Mouse (Mus musculus) hindbrain, embryonic 12.5 days (tissue): ENCODE measurements at regions not wholly inside any gene's neighbourhood (a gene's known extent, or its start where the extent isn't known, plus 50 kb on each side); places are given as distances from the start of the nearest gene placed in this dataset.
"Not testable (repeated sequence)": the region's sequence is repeated elsewhere in the genome, so short reads cannot be mapped to it uniquely, and the experiment has no call there.

Experiments
- ATAC-seq: fragments of 200-750 bp; cut with Nextera tagmentation; 2 replicates; pipeline ENCODE4 v1.8.0; 2017; ENCODE audit warnings: moderate TSS enrichment; ENCODE audit not compliant: low FRiP score
- H3K27ac ChIP-seq: fragments of 300-500 bp; sonication (generic); 2 replicates; pipeline ENCODE4 v1.5.1; 2016; ENCODE audit warnings: mild to moderate bottlenecking
- H3K27me3 ChIP-seq: fragments of 300-500 bp; sonication (generic); 2 replicates; pipeline ENCODE4 v1.6.1; 2016; ENCODE audit warnings: mild to moderate bottlenecking
- H3K36me3 ChIP-seq: fragments of 300-500 bp; sonication (generic); 2 replicates; pipeline ENCODE4 v1.6.1; 2016; ENCODE audit warnings: mild to moderate bottlenecking
- H3K4me1 ChIP-seq: fragments of 300-500 bp; sonication (generic); 2 replicates; pipeline ENCODE4 v1.6.1; 2016
- H3K4me2 ChIP-seq: fragments of 300-500 bp; sonication (generic); replicated peaks from 2 replicates; pipeline ENCODE4 v1.6.1; 2016; ENCODE audit warnings: mild to moderate bottlenecking
- H3K4me3 ChIP-seq: fragments of 300-500 bp; sonication (generic); 2 replicates; pipeline ENCODE4 v1.5.1; 2016; ENCODE audit warnings: mild to moderate bottlenecking
- H3K9ac ChIP-seq: fragments of 300-500 bp; sonication (generic); 2 replicates; pipeline ENCODE4 v1.6.1; 2016; ENCODE audit warnings: mild to moderate bottlenecking, moderate library complexity
- H3K9me3 ChIP-seq: fragments of 300-500 bp; sonication (generic); replicated peaks from 2 replicates; pipeline ENCODE4 v1.6.1; 2016; ENCODE audit warnings: mild to moderate bottlenecking
- WGBS: fragments of 180-500 bp; shearing (Covaris S2); methylation state at CpG from one replicate; pipeline ENCODE4 v1.1.7; 2016; 5-methylcytosine and 5-hydroxymethylcytosine counted together

GRCm38 (mm10) chr1:193488039-193488438, 117.9 kb upstream of the Camk1g start:
- Histone ChIP-seq H3K9ac (no peak overlapping the region), H3K4me2 (no peak overlapping the region), H3K4me1 (peaks cover 6% of the 10 kb centered on the region), H3K27ac (peak overlapping the region; percentile 23; the same call in 1 of the 2 replicates), H3K36me3 (no peaks in the 10 kb centered on the region), H3K9me3 (no peaks in the 10 kb centered on the region), H3K27me3 (no peaks in the 10 kb centered on the region), H3K4me3 (no peak overlapping the region)
- 43% methylated on average over 6 of the region's 6 CpGs for WGBS
- ATAC-seq = no peak

GRCm38 (mm10) chr1:193486668-193487067, 116.6 kb upstream of the Camk1g start:
- not testable (repeated sequence) for H3K4me2 ChIP-seq, H3K9me3 ChIP-seq, H3K27ac ChIP-seq, ATAC-seq, H3K27me3 ChIP-seq, H3K4me1 ChIP-seq, H3K9ac ChIP-seq, H3K36me3 ChIP-seq, H3K4me3 ChIP-seq
- 6% methylated on average over 2 of the region's 2 CpGs for WGBS

DNA sequence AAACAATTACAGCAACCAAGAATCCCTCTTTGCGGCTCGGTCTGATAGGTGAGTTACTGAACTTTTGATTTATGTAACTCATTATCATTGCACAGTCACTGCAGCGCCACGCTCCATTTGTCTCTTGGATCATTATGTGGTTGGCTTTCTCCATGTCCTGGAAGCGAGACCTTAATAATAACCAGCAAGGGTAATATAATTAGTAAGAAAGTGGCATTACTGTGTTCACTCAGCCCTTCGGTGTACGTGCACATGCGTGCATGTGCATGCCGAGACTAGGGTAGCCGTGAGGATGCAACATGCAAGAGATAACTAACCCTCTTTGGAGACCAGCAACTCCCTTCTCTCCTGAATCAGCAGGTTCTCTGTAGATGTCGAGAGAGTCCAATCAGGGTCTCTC, 114.9 kb upstream of the Camk1g start:
- Histone ChIP-seq H3K4me2 (no peak overlapping the region), H3K4me3 (no peak overlapping the region), H3K9me3 (no peaks in the 10 kb centered on the region), H3K27me3 (no peaks in the 10 kb centered on the region), H3K4me1 (peaks cover 6% of the 10 kb centered on the region), H3K27ac (peak overlapping the region; percentile 60; the same call in 1 of the 2 replicates), H3K9ac (no peak overlapping the region), H3K36me3 (no peaks in the 10 kb centered on the region)
- peak; percentile 28; the same call in 1 of the 2 replicates for ATAC-seq
- WGBS = 68% methylated on average over 11 of the region's 11 CpGs

DNA sequence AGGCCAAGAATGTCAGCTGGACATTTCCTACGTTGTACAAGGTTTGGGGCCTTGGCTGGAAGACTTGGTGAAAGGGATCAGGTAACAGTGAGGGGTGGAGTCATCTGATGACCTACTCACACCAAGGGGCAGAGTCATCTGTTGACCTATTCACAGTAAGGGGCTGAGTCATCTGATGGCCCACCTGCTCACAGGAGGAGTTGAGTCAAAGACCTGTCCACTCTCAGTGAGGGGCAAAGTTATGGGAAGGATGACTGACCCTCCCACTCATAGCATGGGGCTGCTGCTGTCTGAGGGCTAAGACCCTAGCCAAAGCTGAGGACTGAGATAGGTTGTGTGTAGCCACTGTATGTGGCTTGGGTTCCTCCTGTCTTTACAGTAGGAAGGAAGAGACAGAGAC, 107.2 kb upstream of the Camk1g start:
- WGBS = 38% methylated on average over 1 of the region's 1 CpGs

GRCm38 (mm10) chr1:193476805-193477204, 106.7 kb upstream of the Camk1g start:
- 66% methylated on average over 7 of the region's 7 CpGs for WGBS
- no peak overlapping the region for H3K4me3 ChIP-seq
- no peaks in the 10 kb centered on the region for H3K4me1 ChIP-seq
- H3K9me3 ChIP-seq = no peaks in the 10 kb centered on the region
- H3K4me2 ChIP-seq = no peak overlapping the region
- H3K9ac ChIP-seq = no peak overlapping the region
- no peaks in the 10 kb centered on the region for H3K36me3 ChIP-seq
- no peaks in the 10 kb centered on the region for H3K27me3 ChIP-seq
- H3K27ac ChIP-seq = no peak overlapping the region
- ATAC-seq = no peak

More for the DNA sequence above, 107.2 kb upstream of the Camk1g start:
- Histone ChIP-seq H3K36me3 (no peaks in the 10 kb centered on the region), H3K4me3 (no peak overlapping the region), H3K4me1 (no peaks in the 10 kb centered on the region), H3K9ac (no peak overlapping the region), H3K4me2 (no peak overlapping the region), H3K27ac (no peak overlapping the region), H3K9me3 (no peaks in the 10 kb centered on the region), H3K27me3 (no peaks in the 10 kb centered on the region)
- ATAC-seq = no peak

- no peak for ATAC-seq
- Histone ChIP-seq H3K9me3 (no peaks in the 10 kb centered on the region), H3K27me3 (no peaks in the 10 kb centered on the region), H3K27ac (no peak overlapping the region), H3K4me1 (no peaks in the 10 kb centered on the region), H3K36me3 (no peaks in the 10 kb centered on the region), H3K9ac (no peak overlapping the region), H3K4me3 (no peak overlapping the region), H3K4me2 (no peak overlapping the region)
Observed at GRCm38 (mm10) chr1:193466306-193466705, 96.2 kb upstream of the Camk1g start.

DNA sequence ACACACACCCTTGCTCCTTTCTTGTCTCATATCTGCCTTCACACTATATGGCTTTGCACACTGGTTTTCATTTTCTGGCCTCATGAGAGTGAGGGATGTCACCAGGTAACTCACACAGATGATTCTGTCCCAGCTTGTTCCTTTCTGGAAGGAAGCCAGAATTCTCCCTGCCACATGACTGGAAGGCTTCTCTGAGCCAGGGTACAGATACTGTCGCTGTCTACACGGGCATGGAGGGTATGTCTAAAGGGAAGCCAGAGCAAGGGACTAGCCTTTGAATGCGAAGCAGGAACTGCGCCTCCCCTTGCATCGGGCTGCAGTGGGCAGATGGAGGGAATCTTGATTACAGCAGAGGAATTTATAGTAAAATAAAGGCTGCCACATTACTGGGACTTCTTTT, 89.6 kb upstream of the Camk1g start:
- Histone ChIP-seq H3K4me1 (no peaks in the 10 kb centered on the region), H3K27ac (no peak overlapping the region), H3K36me3 (no peaks in the 10 kb centered on the region), H3K4me3 (no peak overlapping the region), H3K9me3 (no peaks in the 10 kb centered on the region), H3K9ac (no peak overlapping the region), H3K4me2 (no peak overlapping the region), H3K27me3 (no peaks in the 10 kb centered on the region)
- no peak for ATAC-seq
- 80% methylated on average over 5 of the region's 5 CpGs for WGBS

- no peaks in the 10 kb centered on the region for H3K36me3 ChIP-seq
- no peak overlapping the region for H3K9ac ChIP-seq
- WGBS = 97% methylated on average over 2 of the region's 2 CpGs
Observed at GRCm38 (mm10) chr1:193457908-193458307, 87.8 kb upstream of the Camk1g start.

GRCm38 (mm10) chr1:193453654-193454053, 83.6 kb upstream of the Camk1g start:
- no peak overlapping the region for H3K9ac ChIP-seq
- no peak for ATAC-seq
- no peaks in the 10 kb centered on the region for H3K27me3 ChIP-seq
- no peak overlapping the region for H3K4me2 ChIP-seq
- no peak overlapping the region for H3K27ac ChIP-seq
- H3K4me3 ChIP-seq = no peak overlapping the region
- no peaks in the 10 kb centered on the region for H3K9me3 ChIP-seq
- 79% methylated on average over 2 of the region's 2 CpGs for WGBS
- no peaks in the 10 kb centered on the region for H3K36me3 ChIP-seq
- peaks cover 11% of the 10 kb centered on the region for H3K4me1 ChIP-seq

More at GRCm38 (mm10) chr1:193457908-193458307, 87.8 kb upstream of the Camk1g start:
- H3K4me2 ChIP-seq = no peak overlapping the region
- H3K9me3 ChIP-seq = no peaks in the 10 kb centered on the region
- H3K27me3 ChIP-seq = no peaks in the 10 kb centered on the region
- H3K4me1 ChIP-seq = no peaks in the 10 kb centered on the region
- no peak overlapping the region for H3K27ac ChIP-seq
- no peak for ATAC-seq
- H3K4me3 ChIP-seq = no peak overlapping the region

DNA sequence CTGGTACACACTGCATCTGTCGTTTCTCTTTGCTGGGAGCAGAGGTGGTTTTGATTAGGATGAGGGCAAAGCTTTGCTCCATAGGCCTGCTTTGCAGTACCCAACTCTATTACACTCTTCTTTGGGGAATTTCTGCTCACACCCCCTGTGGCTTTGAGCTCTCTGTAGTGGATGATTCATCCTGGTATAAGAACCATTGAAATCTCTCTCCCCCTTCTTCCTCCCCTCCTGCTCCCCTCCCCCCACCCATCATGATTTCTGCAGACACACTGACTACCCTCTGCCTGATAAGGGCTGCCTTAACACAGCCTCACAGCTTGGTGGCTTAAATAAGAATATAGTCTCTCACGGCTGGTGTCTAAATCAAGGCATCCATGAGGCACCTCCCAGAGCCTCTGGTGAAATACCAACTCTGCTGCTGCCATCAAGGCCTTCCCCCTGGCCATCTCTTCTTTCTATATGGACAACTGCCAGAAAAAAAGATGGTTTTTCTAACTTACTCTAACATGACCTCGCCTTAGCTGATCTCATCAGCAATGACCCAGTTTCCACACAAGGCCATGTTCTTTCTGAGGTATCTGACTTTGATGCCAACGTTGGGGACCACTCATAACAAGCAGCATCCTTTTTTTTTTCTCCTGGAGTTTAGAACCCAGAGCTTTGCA, 81.5 kb upstream of the Camk1g start:
- no peak overlapping the region for H3K27ac ChIP-seq
- H3K9me3 ChIP-seq = no peaks in the 10 kb centered on the region
- 64% methylated on average over 4 of the region's 4 CpGs for whole genome bisulfite sequencing
- no peak for ATAC-seq
- no peaks in the 10 kb centered on the region for H3K36me3 ChIP-seq
- H3K4me2 ChIP-seq = no peak overlapping the region
- no peak overlapping the region for H3K9ac ChIP-seq
- no peak overlapping the region for H3K4me3 ChIP-seq
- H3K4me1 ChIP-seq = peaks cover 11% of the 10 kb centered on the region
- no peaks in the 10 kb centered on the region for H3K27me3 ChIP-seq

DNA sequence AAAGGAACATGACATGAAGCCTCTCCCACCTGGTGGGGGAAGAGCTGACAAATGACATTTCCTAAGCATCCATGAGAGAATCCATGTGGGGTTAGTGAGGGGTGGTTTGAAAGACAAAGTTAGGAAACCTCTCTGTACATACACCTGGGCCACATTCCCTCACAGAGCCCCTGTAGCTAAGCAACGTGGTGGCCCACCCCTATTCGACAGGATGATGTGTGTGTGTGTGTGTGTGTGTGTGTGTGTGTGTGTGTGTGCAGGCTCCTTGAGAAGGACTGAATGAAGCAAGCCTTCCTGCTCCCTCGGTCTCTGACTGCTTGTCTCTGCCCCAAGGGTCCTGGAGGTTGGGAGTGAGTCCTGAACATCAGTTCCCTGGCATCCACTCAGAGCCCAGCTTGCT, 80.7 kb upstream of the Camk1g start:
- no peaks in the 10 kb centered on the region for H3K27me3 ChIP-seq
- no peak overlapping the region for H3K4me3 ChIP-seq
- no peak overlapping the region for H3K27ac ChIP-seq
- H3K9me3 ChIP-seq = no peaks in the 10 kb centered on the region
- no peak for ATAC-seq
- 25% methylated on average over 3 of the region's 3 CpGs for WGBS
- peaks cover 11% of the 10 kb centered on the region for H3K4me1 ChIP-seq
- no peak overlapping the region for H3K4me2 ChIP-seq
- H3K9ac ChIP-seq = no peak overlapping the region
- no peaks in the 10 kb centered on the region for H3K36me3 ChIP-seq

GRCm38 (mm10) chr1:193450201-193450600, 80.1 kb upstream of the Camk1g start:
- Histone ChIP-seq H3K9me3 (no peaks in the 10 kb centered on the region), H3K4me2 (no peak overlapping the region), H3K9ac (no peak overlapping the region), H3K4me3 (no peak overlapping the region), H3K36me3 (no peaks in the 10 kb centered on the region), H3K4me1 (peaks cover 11% of the 10 kb centered on the region), H3K27me3 (no peaks in the 10 kb centered on the region), H3K27ac (peak overlapping the region; percentile 81)
- WGBS = 56% methylated on average over 6 of the region's 6 CpGs
- ATAC-seq = no peak

DNA sequence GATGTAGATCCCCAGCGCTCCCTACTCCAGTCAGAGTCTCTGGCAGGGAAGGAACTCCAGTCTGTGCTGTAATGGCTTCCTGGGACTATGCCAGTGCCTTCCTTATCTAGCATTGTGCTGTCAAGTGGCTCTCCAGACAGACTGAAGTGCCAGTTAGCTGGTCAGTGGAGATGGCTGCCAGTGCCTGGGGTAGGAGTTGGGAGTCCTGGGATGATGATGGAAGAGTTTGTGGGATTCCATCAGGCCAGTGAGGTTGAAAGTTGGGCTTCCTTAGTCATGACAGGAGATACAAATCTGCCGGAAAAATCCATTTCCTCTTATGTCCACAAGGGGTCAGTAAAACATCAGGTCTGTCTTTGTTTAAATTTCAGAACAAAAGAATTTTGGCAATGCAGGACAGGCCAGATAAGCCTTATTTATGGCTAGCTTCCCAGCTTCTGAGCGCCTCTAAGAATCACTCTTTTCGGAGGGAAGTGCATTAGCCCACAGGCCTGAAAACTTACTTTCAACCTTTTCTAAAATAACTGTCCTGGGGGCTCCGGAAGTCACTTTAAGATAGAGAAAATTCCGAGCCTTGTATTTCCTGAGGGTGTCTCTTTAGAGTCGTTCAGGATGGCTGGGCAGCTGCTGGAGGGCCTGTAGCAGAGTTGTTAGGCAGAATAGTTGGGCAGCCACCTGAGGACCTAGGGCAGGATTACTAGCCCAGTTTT, 79.5 kb upstream of the Camk1g start:
- no peaks in the 10 kb centered on the region for H3K27me3 ChIP-seq
- no peak overlapping the region for H3K9ac ChIP-seq
- H3K4me1 ChIP-seq = peaks cover 11% of the 10 kb centered on the region
- H3K27ac ChIP-seq = peak overlapping the region; percentile 81
- no peak overlapping the region for H3K4me2 ChIP-seq
- peak; percentile 49 for ATAC-seq
- 15% methylated on average over 7 of the region's 7 CpGs for WGBS
- H3K36me3 ChIP-seq = no peaks in the 10 kb centered on the region
- H3K9me3 ChIP-seq = no peaks in the 10 kb centered on the region
- H3K4me3 ChIP-seq = no peak overlapping the region
